Mouse (Mus musculus): ENCODE data around the gene Rhov.

Gene Rhov

GRCm38 (mm10) chr2:119270643-119271331, at the start of gene Rhov:
Gene Rhov (minus strand): TSS chr2:119271272.
- DNase-seq (ENCODE audit: low spot score) = no peak

- DNase-seq (ENCODE audit: low spot score) = no peak
Observed at GRCm38 (mm10) chr2:119320571-119320970, 49.5 kb upstream of the Rhov start.

GRCm38 (mm10) chr2:119318043-119318710, 47.1 kb upstream of the Rhov start:
- no peak for DNase-seq (ENCODE audit: low spot score)

- no peak for DNase-seq (ENCODE audit: low spot score)
Observed at GRCm38 (mm10) chr2:119314742-119315310, 43.8 kb upstream of the Rhov start.

- no peak for DNase-seq (ENCODE audit: low spot score)
Observed at GRCm38 (mm10) chr2:119313780-119314479, 42.9 kb upstream of the Rhov start.

GRCm38 (mm10) chr2:119312380-119312958, 41.4 kb upstream of the Rhov start:
- DNase-seq (ENCODE audit: low spot score) = no peak

GRCm38 (mm10) chr2:119311544-119311943, 40.5 kb upstream of the Rhov start:
- no peak for DNase-seq (ENCODE audit: low spot score)

GRCm38 (mm10) chr2:119304798-119305208, 33.7 kb upstream of the Rhov start:
- DNase-seq (ENCODE audit: low spot score) = no peak

- no peak for DNase-seq (ENCODE audit: low spot score)
Observed at GRCm38 (mm10) chr2:119304391-119304790, 33.3 kb upstream of the Rhov start.

GRCm38 (mm10) chr2:119302876-119303275, 31.8 kb upstream of the Rhov start:
- no peak for DNase-seq (ENCODE audit: low spot score)

GRCm38 (mm10) chr2:119300819-119301493, 29.9 kb upstream of the Rhov start:
- no peak for DNase-seq (ENCODE audit: low spot score)

- no peak for DNase-seq (ENCODE audit: low spot score)
Observed at GRCm38 (mm10) chr2:119299981-119300818, 29.1 kb upstream of the Rhov start.

GRCm38 (mm10) chr2:119298839-119299238, 27.8 kb upstream of the Rhov start:
- DNase-seq (ENCODE audit: low spot score) = no peak

- no peak for DNase-seq (ENCODE audit: low spot score)
Observed at GRCm38 (mm10) chr2:119298330-119298729, 27.3 kb upstream of the Rhov start.

- DNase-seq (ENCODE audit: low spot score) = no peak
Observed at GRCm38 (mm10) chr2:119297506-119297905, 26.4 kb upstream of the Rhov start.

GRCm38 (mm10) chr2:119296756-119297155, 25.7 kb upstream of the Rhov start:
- no peak for DNase-seq (ENCODE audit: low spot score)

GRCm38 (mm10) chr2:119294411-119294810, 23.3 kb upstream of the Rhov start:
- DNase-seq (ENCODE audit: low spot score) = no peak

- no peak for DNase-seq (ENCODE audit: low spot score)
Observed at GRCm38 (mm10) chr2:119293776-119294390, 22.8 kb upstream of the Rhov start.

- no peak for DNase-seq (ENCODE audit: low spot score)
Observed at GRCm38 (mm10) chr2:119293311-119293710, 22.2 kb upstream of the Rhov start.

- no peak for DNase-seq (ENCODE audit: low spot score)
Observed at GRCm38 (mm10) chr2:119292852-119293251, 21.8 kb upstream of the Rhov start.
